Mouse (Mus musculus) lung, embryonic 15.5 days (tissue): Measurements from ENCODE around the gene Glis2. TPM values are rescaled to one million over a fixed set of nuclear protein-coding genes. Genes with fewer than 3 reads are reported as not detected.
A peak's percentile ranks its signal among the peaks of the same experiment; 100 is the strongest.

Experiments used
- ATAC-seq: fragments of 200-750 bp; cut with Nextera tagmentation; 2 replicates; pipeline ENCODE4 v1.8.0; 2017; ENCODE audit warnings: moderate number of reproducible peaks, borderline replicate concordance; ENCODE audit not compliant: low FRiP score, low TSS enrichment; ENCODE audit errors: extremely low read depth
- H3K27ac ChIP-seq: fragments of 300-500 bp; sonication (generic); 2 replicates; pipeline ENCODE4 v1.5.1; 2015; ENCODE audit warnings: moderate library complexity, mild to moderate bottlenecking, inconsistent platforms
- H3K27me3 ChIP-seq: fragments of 300-500 bp; sonication (generic); 2 replicates; pipeline ENCODE4 v1.6.1; 2015; ENCODE audit warnings: inconsistent platforms
- H3K36me3 ChIP-seq: fragments of 300-500 bp; sonication (generic); 2 replicates; pipeline ENCODE4 v1.6.1; 2015; ENCODE audit warnings: inconsistent platforms
- H3K4me1 ChIP-seq: fragments of 300-500 bp; sonication (generic); 2 replicates; pipeline ENCODE4 v1.6.1; 2015; ENCODE audit warnings: inconsistent platforms
- H3K4me2 ChIP-seq: fragments of 300-500 bp; sonication (generic); 2 replicates; pipeline ENCODE4 v1.6.1; 2015; ENCODE audit warnings: inconsistent platforms, mild to moderate bottlenecking, moderate library complexity
- H3K4me3 ChIP-seq: fragments of 300-500 bp; sonication (generic); 2 replicates; pipeline ENCODE4 v1.5.1; 2015; ENCODE audit warnings: mild to moderate bottlenecking, inconsistent platforms
- H3K9ac ChIP-seq: fragments of 300-500 bp; sonication (generic); 2 replicates; pipeline ENCODE4 v1.6.1; 2015; ENCODE audit warnings: inconsistent platforms
- H3K9me3 ChIP-seq: fragments of 300-500 bp; sonication (generic); 2 replicates; pipeline ENCODE4 v1.6.1; 2016; ENCODE audit warnings: inconsistent platforms
- WGBS: fragments of 180-500 bp; shearing (Covaris S2); methylation state at CpG from one replicate; pipeline ENCODE4 v1.1.7; 2015; 5-methylcytosine and 5-hydroxymethylcytosine counted together
- polyA plus RNA-seq: library from polyadenylated mRNA; unstranded; fragments of >200 nt; fragmentation: Nextera tagmentation; extraction: Ambion mirVana; gene quantifications from 2 replicates; pipeline ENCODE4 v1.2.1, GENCODE M21; 2015

The Glis2 gene
- polyA plus RNA-seq, 1 experiment from 2014 or later, result 24.0 TPM

GRCm38 (mm10) chr16:4643670-4644419 is 49.3 kb downstream of the Glis2 start:
- peak overlapping the region; percentile 97 for H3K27ac ChIP-seq
- WGBS, result 37% methylated on average over 11 of the region's 11 CpGs
- no peaks in the 10 kb centered on the region for H3K9me3 ChIP-seq
- H3K9ac ChIP-seq, result peak overlapping the region; percentile 18
- H3K4me2 ChIP-seq, result peak overlapping the region; percentile 63
- H3K4me3 ChIP-seq, result no peak overlapping the region
- H3K36me3 ChIP-seq, result peaks cover 13% of the 10 kb centered on the region
- peaks cover 80% of the 10 kb centered on the region for H3K4me1 ChIP-seq
- no peaks in the 10 kb centered on the region for H3K27me3 ChIP-seq
- ATAC-seq, result peak; percentile 21

- no peak overlapping the region for H3K4me3 ChIP-seq
- H3K9me3 ChIP-seq, result no peaks in the 10 kb centered on the region
- no peaks in the 10 kb centered on the region for H3K27me3 ChIP-seq
- WGBS, result 72% methylated on average over 4 of the region's 4 CpGs
- no peak for ATAC-seq
- no peak overlapping the region for H3K4me2 ChIP-seq
- no peak overlapping the region for H3K27ac ChIP-seq
- H3K9ac ChIP-seq, result no peak overlapping the region
- peaks cover 74% of the 10 kb centered on the region for H3K4me1 ChIP-seq
- peaks cover 32% of the 10 kb centered on the region for H3K36me3 ChIP-seq
Measured at GRCm38 (mm10) chr16:4645867-4646266, 51.4 kb downstream of the Glis2 start.

- ATAC-seq, result no peak
- peak overlapping the region; percentile 30 for H3K4me2 ChIP-seq
- WGBS, result 43% methylated on average over 4 of the region's 4 CpGs
- H3K27me3 ChIP-seq, result no peaks in the 10 kb centered on the region
- H3K36me3 ChIP-seq, result peaks cover 42% of the 10 kb centered on the region
- no peaks in the 10 kb centered on the region for H3K9me3 ChIP-seq
- H3K9ac ChIP-seq, result no peak overlapping the region
- H3K4me3 ChIP-seq, result no peak overlapping the region
- H3K4me1 ChIP-seq, result peaks cover 74% of the 10 kb centered on the region
- peak overlapping the region; percentile 81 for H3K27ac ChIP-seq
Measured at GRCm38 (mm10) chr16:4646831-4647230, 52.3 kb downstream of the Glis2 start.

GRCm38 (mm10) chr16:4647651-4648141 is 53.2 kb downstream of the Glis2 start:
- no peaks in the 10 kb centered on the region for H3K9me3 ChIP-seq
- H3K4me1 ChIP-seq, result peaks cover 73% of the 10 kb centered on the region
- H3K4me2 ChIP-seq, result 0 out of 2 replicates have a peak overlapping the region, but pooled peaks have one; percentile 30
- H3K27me3 ChIP-seq, result no peaks in the 10 kb centered on the region
- peaks cover 50% of the 10 kb centered on the region for H3K36me3 ChIP-seq
- 40% methylated on average over 13 of the region's 13 CpGs for WGBS
- ATAC-seq, result no peak
- peak overlapping the region; percentile 81 for H3K27ac ChIP-seq
- no peak overlapping the region for H3K9ac ChIP-seq
- no peak overlapping the region for H3K4me3 ChIP-seq

DNA sequence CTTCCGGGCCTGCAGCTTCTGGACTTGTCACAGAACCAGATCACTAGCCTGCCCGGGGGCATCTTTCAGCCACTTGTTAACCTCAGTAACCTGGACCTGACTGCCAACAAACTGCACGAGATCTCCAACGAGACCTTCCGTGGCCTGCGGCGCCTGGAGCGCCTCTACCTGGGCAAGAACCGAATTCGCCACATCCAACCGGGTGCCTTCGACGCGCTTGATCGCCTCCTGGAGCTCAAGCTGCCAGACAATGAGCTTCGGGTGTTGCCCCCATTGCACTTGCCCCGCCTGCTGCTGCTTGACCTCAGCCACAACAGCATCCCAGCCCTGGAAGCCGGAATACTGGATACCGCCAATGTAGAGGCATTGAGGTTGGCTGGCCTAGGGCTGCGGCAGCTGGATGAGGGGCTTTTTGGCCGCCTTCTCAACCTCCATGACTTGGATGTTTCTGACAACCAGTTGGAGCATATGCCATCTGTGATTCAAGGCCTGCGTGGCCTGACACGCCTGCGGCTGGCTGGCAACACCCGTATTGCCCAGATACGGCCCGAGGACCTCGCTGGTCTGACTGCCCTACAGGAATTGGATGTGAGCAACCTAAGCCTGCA is 54.0 kb downstream of the Glis2 start:
- H3K27me3 ChIP-seq, result no peaks in the 10 kb centered on the region
- H3K36me3 ChIP-seq, result peaks cover 51% of the 10 kb centered on the region
- no peaks in the 10 kb centered on the region for H3K9me3 ChIP-seq
- no peak overlapping the region for H3K27ac ChIP-seq
- H3K9ac ChIP-seq, result no peak overlapping the region
- peaks cover 65% of the 10 kb centered on the region for H3K4me1 ChIP-seq
- no peak overlapping the region for H3K4me2 ChIP-seq
- WGBS, result 92% methylated on average over 28 of the region's 28 CpGs
- no peak for ATAC-seq
- no peak overlapping the region for H3K4me3 ChIP-seq

- H3K4me2 ChIP-seq, result no peak overlapping the region
- H3K27me3 ChIP-seq, result no peaks in the 10 kb centered on the region
- WGBS, result 86% methylated on average over 5 of the region's 5 CpGs
- H3K9me3 ChIP-seq, result no peaks in the 10 kb centered on the region
- peaks cover 51% of the 10 kb centered on the region for H3K36me3 ChIP-seq
- no peak for ATAC-seq
- H3K9ac ChIP-seq, result no peak overlapping the region
- H3K27ac ChIP-seq, result no peak overlapping the region
- peaks cover 58% of the 10 kb centered on the region for H3K4me1 ChIP-seq
- H3K4me3 ChIP-seq, result no peak overlapping the region
Measured at GRCm38 (mm10) chr16:4649211-4649610, 54.7 kb downstream of the Glis2 start.

GRCm38 (mm10) chr16:4649692-4650091 is 55.2 kb downstream of the Glis2 start:
- Histone ChIP-seq H3K4me2 (no peak overlapping the region), H3K36me3 (peaks cover 51% of the 10 kb centered on the region), H3K4me1 (peaks cover 53% of the 10 kb centered on the region), H3K27me3 (no peaks in the 10 kb centered on the region), H3K27ac (no peak overlapping the region), H3K9me3 (no peaks in the 10 kb centered on the region), H3K9ac (no peak overlapping the region), H3K4me3 (no peak overlapping the region)
- WGBS, result 88% methylated on average over 11 of the region's 11 CpGs
- ATAC-seq, result no peak

DNA sequence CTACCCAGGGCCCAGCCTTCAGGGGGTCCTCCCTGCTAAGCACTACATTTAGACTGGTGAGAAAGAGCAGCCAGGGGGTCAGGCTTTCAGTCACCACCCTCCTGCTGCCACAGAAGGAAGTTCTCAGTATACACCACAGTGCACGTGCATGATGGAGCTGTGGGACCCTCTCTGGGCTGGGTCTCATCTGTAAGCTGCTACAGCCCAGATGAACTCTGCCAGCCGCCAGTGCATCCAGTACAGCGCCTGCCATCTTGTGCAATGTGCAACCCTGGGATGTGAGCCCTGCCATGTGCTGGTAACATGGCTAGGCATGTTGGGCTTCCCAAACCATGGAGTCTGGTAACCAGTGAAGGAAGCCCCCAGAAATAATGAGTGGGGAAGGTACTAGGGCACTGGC is 55.6 kb downstream of the Glis2 start:
- H3K36me3 ChIP-seq, result peaks cover 51% of the 10 kb centered on the region
- H3K9me3 ChIP-seq, result no peaks in the 10 kb centered on the region
- no peak for ATAC-seq
- H3K9ac ChIP-seq, result no peak overlapping the region
- no peak overlapping the region for H3K4me2 ChIP-seq
- no peak overlapping the region for H3K4me3 ChIP-seq
- peaks cover 51% of the 10 kb centered on the region for H3K4me1 ChIP-seq
- no peak overlapping the region for H3K27ac ChIP-seq
- no peaks in the 10 kb centered on the region for H3K27me3 ChIP-seq
- WGBS, result 88% methylated on average over 3 of the region's 3 CpGs

- no peak overlapping the region for H3K4me2 ChIP-seq
- H3K27me3 ChIP-seq, result no peaks in the 10 kb centered on the region
- H3K9ac ChIP-seq, result no peak overlapping the region
- H3K27ac ChIP-seq, result 0 out of 2 replicates have a peak overlapping the region, but pooled peaks have one; percentile 43
- 71% methylated on average over 1 of the region's 1 CpGs for WGBS
- peaks cover 51% of the 10 kb centered on the region for H3K36me3 ChIP-seq
- H3K9me3 ChIP-seq, result no peaks in the 10 kb centered on the region
- no peak for ATAC-seq
- peaks cover 48% of the 10 kb centered on the region for H3K4me1 ChIP-seq
- H3K4me3 ChIP-seq, result no peak overlapping the region
Measured at GRCm38 (mm10) chr16:4651081-4651480, 56.6 kb downstream of the Glis2 start.

DNA sequence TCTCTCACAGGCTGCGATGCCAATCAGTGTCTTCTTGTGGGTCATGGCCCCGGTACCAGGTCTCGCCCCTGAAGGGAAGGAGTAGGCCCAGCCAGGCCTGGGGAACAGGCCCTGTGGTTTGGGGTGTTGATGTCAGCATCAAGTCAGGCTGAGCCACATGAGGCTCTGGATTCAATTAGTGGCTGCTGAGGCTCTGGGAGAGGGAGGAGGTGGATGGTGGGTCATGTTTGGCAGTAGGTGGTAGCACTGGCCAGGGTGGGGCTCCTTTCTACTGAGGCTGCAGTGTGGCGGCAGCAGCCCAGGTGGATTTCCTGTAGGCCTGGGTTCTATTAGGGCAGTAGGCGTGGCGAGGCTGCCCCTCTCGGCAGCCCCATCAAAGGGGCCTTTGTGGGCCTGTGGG is 57.1 kb downstream of the Glis2 start:
- Histone ChIP-seq H3K27me3 (no peaks in the 10 kb centered on the region), H3K4me1 (peaks cover 48% of the 10 kb centered on the region), H3K4me3 (no peak overlapping the region), H3K36me3 (peaks cover 51% of the 10 kb centered on the region), H3K9ac (no peak overlapping the region), H3K27ac (peak overlapping the region; percentile 43; the same call in 1 of the 2 replicates), H3K9me3 (no peaks in the 10 kb centered on the region), H3K4me2 (no peak overlapping the region)
- peak; percentile 6; the same call in 1 of the 2 replicates for ATAC-seq
- WGBS, result 61% methylated on average over 7 of the region's 7 CpGs

GRCm38 (mm10) chr16:4652707-4653416 is 58.3 kb downstream of the Glis2 start:
- no peak overlapping the region for H3K4me2 ChIP-seq
- H3K27ac ChIP-seq, result 0 out of 2 replicates have a peak overlapping the region, but pooled peaks have one; percentile 43
- H3K4me3 ChIP-seq, result no peak overlapping the region
- H3K27me3 ChIP-seq, result no peaks in the 10 kb centered on the region
- no peak for ATAC-seq
- no peaks in the 10 kb centered on the region for H3K9me3 ChIP-seq
- H3K36me3 ChIP-seq, result peaks cover 48% of the 10 kb centered on the region
- WGBS, result 68% methylated on average over 4 of the region's 4 CpGs
- H3K9ac ChIP-seq, result no peak overlapping the region
- H3K4me1 ChIP-seq, result peaks cover 36% of the 10 kb centered on the region
